Mouse (Mus musculus) frontal cortex, adult (tissue): ENCODE measurements around the gene Alk.
"Not testable (repeated sequence)": the region's sequence is repeated elsewhere in the genome, so short reads cannot be mapped to it uniquely, and the experiment has no call there.

Experiments
- ATAC-seq: cut with Nextera tagmentation; 2 replicates; pipeline ENCODE4 v1.9.2; 2017; ENCODE audit warnings: mild to moderate bottlenecking, moderate library complexity, mixed read lengths; ENCODE audit not compliant: low TSS enrichment

Alk gene

GRCm38 (mm10) chr17:72528481-72528880, 75.9 kb downstream of the Alk start:
- no peak for ATAC-seq

- ATAC-seq = no peak
Measured at GRCm38 (mm10) chr17:72527481-72527880, 76.9 kb downstream of the Alk start.

- no peak for ATAC-seq
Measured at GRCm38 (mm10) chr17:72526356-72526755, 78.1 kb downstream of the Alk start.

- no peak for ATAC-seq
Measured at GRCm38 (mm10) chr17:72524839-72525238, 79.6 kb downstream of the Alk start.

GRCm38 (mm10) chr17:72523006-72523405, 81.4 kb downstream of the Alk start:
- no peak for ATAC-seq

- peak; percentile 93 for ATAC-seq
Measured at GRCm38 (mm10) chr17:72522381-72522780, 82.0 kb downstream of the Alk start.

GRCm38 (mm10) chr17:72521353-72521752, 83.1 kb downstream of the Alk start:
- ATAC-seq = no peak

- no peak for ATAC-seq
Measured at GRCm38 (mm10) chr17:72510746-72511145, 93.7 kb downstream of the Alk start.

GRCm38 (mm10) chr17:72508678-72509394, 95.6 kb downstream of the Alk start:
- no peak for ATAC-seq

- peak; percentile 74 for ATAC-seq
Measured at GRCm38 (mm10) chr17:72505213-72505612, 99.2 kb downstream of the Alk start.

- ATAC-seq = no peak
Measured at GRCm38 (mm10) chr17:72504581-72504980, 99.8 kb downstream of the Alk start.

GRCm38 (mm10) chr17:72495395-72495794, 109.0 kb downstream of the Alk start:
- ATAC-seq = no peak

GRCm38 (mm10) chr17:72485623-72486022, 118.8 kb downstream of the Alk start:
- ATAC-seq = 0 out of 2 replicates have a peak, but pooled peaks have one; percentile 23

- not testable (repeated sequence) for ATAC-seq
Measured at GRCm38 (mm10) chr17:72479260-72479659, 125.2 kb downstream of the Alk start.

GRCm38 (mm10) chr17:72477889-72478405, 126.5 kb downstream of the Alk start:
- peak; percentile 77 for ATAC-seq

GRCm38 (mm10) chr17:72476956-72477355, 127.5 kb downstream of the Alk start:
- ATAC-seq = no peak

- no peak for ATAC-seq
Measured at GRCm38 (mm10) chr17:72474166-72474565, 130.3 kb downstream of the Alk start.

- ATAC-seq = no peak
Measured at GRCm38 (mm10) chr17:72448477-72448876, 155.9 kb downstream of the Alk start.

GRCm38 (mm10) chr17:72445204-72446177, 158.9 kb downstream of the Alk start:
- no peak for ATAC-seq

- ATAC-seq = no peak
Measured at GRCm38 (mm10) chr17:72417451-72417850, 187.0 kb downstream of the Alk start.

GRCm38 (mm10) chr17:72414676-72415075, 189.8 kb downstream of the Alk start:
- ATAC-seq = peak; percentile 73

GRCm38 (mm10) chr17:72404813-72405212, 199.6 kb downstream of the Alk start:
- ATAC-seq = no peak
